Mouse (Mus musculus) mammary gland, adult 2 months (tissue): Measurements from ENCODE around the gene Wnt7a. TPM values are rescaled to one million over a fixed set of nuclear protein-coding genes. Genes with fewer than 3 reads are reported as not detected.

Experiments used
- polyA plus RNA-seq: library from polyadenylated mRNA; depleted of rRNA; stranded (reverse); fragments of >200 nt; gene quantifications from 2 replicates; pipeline ENCODE4 v1.2.3, GENCODE M21; 2012; ENCODE audit warnings: low replicate concordance; rRNA removed

Gene Wnt7a
- 0.03 TPM in 1 of 2 replicates, not detected in the other for polyA plus RNA-seq

GRCm38 (mm10) chr6:91410961-91411368 is at the start of gene Wnt7a:
Wnt7a (minus strand) TSS chr6:91411363.

Other genes with a start within 250 kb of the Wnt7a start
- 175 and 196 TPM in 2 replicates for gene Fbln2, start 198.9 kb downstream of the Wnt7a start, polyA plus RNA-seq
- gene Chchd4, start 62.2 kb upstream of the Wnt7a start, polyA plus RNA-seq = 3.6 and 5.8 TPM in 2 replicates
- 97.4 and 145 TPM in 2 replicates for gene Tmem43, start 62.3 kb upstream of the Wnt7a start, polyA plus RNA-seq
- 7.1 and 8.6 TPM in 2 replicates for gene Xpc, start 104.5 kb upstream of the Wnt7a start, polyA plus RNA-seq
- 13.5 and 31.0 TPM in 2 replicates for gene Lsm3, start 104.6 kb upstream of the Wnt7a start, polyA plus RNA-seq